Mouse (Mus musculus): ENCODE measurements around the gene Adap2.
A peak's percentile ranks its signal among the peaks of the same experiment; 100 is the strongest.
"Not testable (repeated sequence)": the region's sequence is repeated elsewhere in the genome, so short reads cannot be mapped to it uniquely, and the experiment has no call there.

The Adap2 gene

GRCm38 (mm10) chr11:80153857-80154495 is at the start of gene Adap2:
Gene Adap2, plus strand, starts transcription at chr11:80154105.
- DNase-seq: peak; percentile 93

GRCm38 (mm10) chr11:80104407-80104806 is 49.5 kb upstream of the Adap2 start:
- DNase-seq: no peak

- no peak for DNase-seq
Observed at GRCm38 (mm10) chr11:80116411-80116810, 37.5 kb upstream of the Adap2 start.

GRCm38 (mm10) chr11:80132050-80132449 is 21.9 kb upstream of the Adap2 start:
- no peak for DNase-seq

- no peak for DNase-seq
Observed at GRCm38 (mm10) chr11:80134744-80135143, 19.2 kb upstream of the Adap2 start.

GRCm38 (mm10) chr11:80135954-80136683 is 17.8 kb upstream of the Adap2 start:
- no peak for DNase-seq

- no peak for DNase-seq
Observed at GRCm38 (mm10) chr11:80136786-80137185, 17.1 kb upstream of the Adap2 start.

- DNase-seq: no peak
Observed at GRCm38 (mm10) chr11:80137773-80138172, 16.1 kb upstream of the Adap2 start.

GRCm38 (mm10) chr11:80141825-80142521 is 11.9 kb upstream of the Adap2 start, which contains the start of gene Tefm:
Gene Tefm, minus strand, starts transcription at chr11:80142175.
- DNase-seq: peak; percentile 82

GRCm38 (mm10) chr11:80142872-80143271 is 11.0 kb upstream of the Adap2 start:
- no peak for DNase-seq

GRCm38 (mm10) chr11:80145787-80146275 is 8.1 kb upstream of the Adap2 start:
- DNase-seq: peak; percentile 22

- no peak for DNase-seq
Observed at GRCm38 (mm10) chr11:80147748-80148147, 6.2 kb upstream of the Adap2 start.

- no peak for DNase-seq
Observed at GRCm38 (mm10) chr11:80148313-80148712, 5.6 kb upstream of the Adap2 start.

- not testable (repeated sequence) for DNase-seq
Observed at GRCm38 (mm10) chr11:80148974-80149373, 4.9 kb upstream of the Adap2 start.

- DNase-seq: no peak
Observed at GRCm38 (mm10) chr11:80149412-80150023, 4.4 kb upstream of the Adap2 start.

GRCm38 (mm10) chr11:80150566-80150965 is 3.3 kb upstream of the Adap2 start:
- no peak for DNase-seq

GRCm38 (mm10) chr11:80151541-80151940 is 2.4 kb upstream of the Adap2 start:
- DNase-seq: no peak

GRCm38 (mm10) chr11:80152376-80152775 is 1.5 kb upstream of the Adap2 start:
- DNase-seq: no peak

- no peak for DNase-seq
Observed at GRCm38 (mm10) chr11:80154501-80154900, 596 bp downstream of the Adap2 start.

GRCm38 (mm10) chr11:80155541-80155940 is 1.6 kb downstream of the Adap2 start:
- no peak for DNase-seq

- no peak for DNase-seq
Observed at GRCm38 (mm10) chr11:80155961-80156360, 2.1 kb downstream of the Adap2 start.

- no peak for DNase-seq
Observed at GRCm38 (mm10) chr11:80156841-80157240, 2.9 kb downstream of the Adap2 start.

- no peak for DNase-seq
Observed at GRCm38 (mm10) chr11:80159018-80159417, 5.1 kb downstream of the Adap2 start.
